Mouse (Mus musculus) CH12.LX (cell line): ENCODE measurements at regions not wholly inside any gene's neighbourhood (a gene's known extent, or its start where the extent isn't known, plus 50 kb on each side); places are given as distances from the start of the nearest gene placed in this dataset.

Source experiments
- DNase-seq: peaks from one replicate; pipeline ENCODE4 v3.0.0-alpha.2; 2013; ENCODE audit errors: extremely low read depth
- H3K27ac ChIP-seq: 2 replicates; pipeline ENCODE4 v1.5.1; 2012; ENCODE audit warnings: low read depth, mild to moderate bottlenecking, control low read depth, moderate library complexity; ENCODE audit not compliant: insufficient read depth
- H3K27me3 ChIP-seq: replicated peaks from 2 replicates; pipeline ENCODE3; 2012; ENCODE audit warnings: inconsistent platforms
- H3K36me3 ChIP-seq, 2 experiments: replicated peaks in 1 of 2; 2 replicates each; pipeline versions ENCODE3 to v1.6.1; 2012; ENCODE audit warnings: inconsistent platforms in 1 of 2, low read length in 1 of 2, mild to moderate bottlenecking in 1 of 2, mixed read lengths in 1 of 2, moderate library complexity in 1 of 2; ENCODE audit not compliant: control insufficient read depth in 1 of 2, insufficient read depth in 1 of 2
- H3K4me1 ChIP-seq, 2 experiments: 2 replicates each; pipeline ENCODE4 v1.6.1; 2012; ENCODE audit warnings: inconsistent platforms in 1 of 2, moderate library complexity in 1 of 2; ENCODE audit not compliant: insufficient read depth in 2 of 2, control insufficient read depth in 1 of 2
- H3K4me2 ChIP-seq: 2 replicates; pipeline ENCODE4 v1.6.1; 2012; ENCODE audit warnings: low read depth, mild to moderate bottlenecking, control low read depth; ENCODE audit not compliant: poor library complexity, insufficient read depth, severe bottlenecking
- H3K4me3 ChIP-seq, 3 experiments: fragments of 150-350 bp in 1 of 3; sonication (generic) in 1 of 3; replicated peaks in 1 of 3; 2 replicates each; pipeline versions ENCODE3 to v1.5.1; 2011 to 2012; ENCODE audit warnings: low read depth in 2 of 3, low read length in 2 of 3, mild to moderate bottlenecking in 2 of 3, moderate library complexity in 2 of 3, control low read depth in 1 of 3, improper control_type of control experiment in 1 of 3, inconsistent platforms in 1 of 3, mixed read lengths in 1 of 3; ENCODE audit not compliant: poor library complexity in 1 of 3
- H3K79me2 ChIP-seq: replicated peaks from 2 replicates; pipeline ENCODE4 v1.6.1; 2012; ENCODE audit warnings: mild to moderate bottlenecking, moderate library complexity; ENCODE audit not compliant: control insufficient read depth, poor library complexity, insufficient read depth, severe bottlenecking; ENCODE audit errors: extremely low read depth
- H3K9ac ChIP-seq: 2 replicates; pipeline ENCODE4 v1.6.1; 2012; ENCODE audit warnings: low read depth, mild to moderate bottlenecking, control low read depth, moderate library complexity; ENCODE audit not compliant: insufficient read depth
- H3K9me3 ChIP-seq: replicated peaks from 2 replicates; pipeline ENCODE3; 2012; ENCODE audit warnings: low read length, inconsistent platforms, mixed read lengths
- CHD1 ChIP-seq: IDR thresholded peaks from 2 replicates; pipeline ENCODE4 v1.6.1; 2012; ENCODE audit warnings: low read depth, low read length, improper control_type of control experiment, inconsistent platforms
- CTCF ChIP-seq, 2 experiments: IDR thresholded peaks in 1 of 2; conservative IDR thresholded peaks in 1 of 2; 2 replicates each; pipeline ENCODE4 v1.5.1; 2011 to 2012; ENCODE audit warnings: low read depth in 2 of 2, low read length in 2 of 2, improper control_type of control experiment in 1 of 2, inconsistent platforms in 1 of 2, mild to moderate bottlenecking in 1 of 2, moderate library complexity in 1 of 2
- ELF1 ChIP-seq: IDR thresholded peaks from 2 replicates; pipeline ENCODE4 v1.6.1; 2014; ENCODE audit warnings: low read depth, mild to moderate bottlenecking, inconsistent platforms, low read length, improper control_type of control experiment
- HCFC1 ChIP-seq: IDR thresholded peaks from 2 replicates; pipeline ENCODE4 v1.6.1; 2012; ENCODE audit warnings: low read depth, mild to moderate bottlenecking, inconsistent platforms, low read length, improper control_type of control experiment
- JUND ChIP-seq: conservative IDR thresholded peaks from 2 replicates; pipeline ENCODE4 v1.6.1; 2011; ENCODE audit warnings: low read depth, low read length, improper control_type of control experiment
- NELFE ChIP-seq: IDR thresholded peaks from 2 replicates; pipeline ENCODE4 v1.6.1; 2011; ENCODE audit warnings: low read depth, low read length, improper control_type of control experiment
- RAD21 ChIP-seq: IDR thresholded peaks from 2 replicates; pipeline ENCODE4 v1.6.1; 2011; ENCODE audit warnings: low read depth, mild to moderate bottlenecking, low read length, improper control_type of control experiment, moderate library complexity
- SMC3 ChIP-seq: IDR thresholded peaks from 2 replicates; pipeline ENCODE4 v1.6.1; 2011; ENCODE audit warnings: low read depth, low read length, improper control_type of control experiment
- TCF12 ChIP-seq: IDR thresholded peaks from 2 replicates; pipeline ENCODE4 v1.6.1; 2014; ENCODE audit warnings: low read depth, mild to moderate bottlenecking, inconsistent platforms, low read length, improper control_type of control experiment
- ZMIZ1 ChIP-seq: IDR thresholded peaks from 2 replicates; pipeline ENCODE4 v1.6.1; 2012; ENCODE audit warnings: low read depth, mild to moderate bottlenecking, inconsistent platforms, low read length, improper control_type of control experiment
- dilution Hi-C: fragments of 300-500 bp; cut with MboI; formaldehyde crosslinking; loops from 2 replicates; pipeline ENCODE4 v1.14.3; 2020; ENCODE audit warnings: low sequenced_read_pairs; ENCODE audit not compliant: extremely low pct_unique_long_range_greater_than_20kb, extremely low pct_ligation_motif_present
- in situ Hi-C: fragments of 300-500 bp; cut with MboI; formaldehyde crosslinking; loops from 3 replicates; pipeline ENCODE4 v1.14.3; 2019; ENCODE audit warnings: low sequenced_read_pairs, low pct_ligation_motif_present, low pct_unique_long_range_greater_than_20kb, mixed read lengths

DNA sequence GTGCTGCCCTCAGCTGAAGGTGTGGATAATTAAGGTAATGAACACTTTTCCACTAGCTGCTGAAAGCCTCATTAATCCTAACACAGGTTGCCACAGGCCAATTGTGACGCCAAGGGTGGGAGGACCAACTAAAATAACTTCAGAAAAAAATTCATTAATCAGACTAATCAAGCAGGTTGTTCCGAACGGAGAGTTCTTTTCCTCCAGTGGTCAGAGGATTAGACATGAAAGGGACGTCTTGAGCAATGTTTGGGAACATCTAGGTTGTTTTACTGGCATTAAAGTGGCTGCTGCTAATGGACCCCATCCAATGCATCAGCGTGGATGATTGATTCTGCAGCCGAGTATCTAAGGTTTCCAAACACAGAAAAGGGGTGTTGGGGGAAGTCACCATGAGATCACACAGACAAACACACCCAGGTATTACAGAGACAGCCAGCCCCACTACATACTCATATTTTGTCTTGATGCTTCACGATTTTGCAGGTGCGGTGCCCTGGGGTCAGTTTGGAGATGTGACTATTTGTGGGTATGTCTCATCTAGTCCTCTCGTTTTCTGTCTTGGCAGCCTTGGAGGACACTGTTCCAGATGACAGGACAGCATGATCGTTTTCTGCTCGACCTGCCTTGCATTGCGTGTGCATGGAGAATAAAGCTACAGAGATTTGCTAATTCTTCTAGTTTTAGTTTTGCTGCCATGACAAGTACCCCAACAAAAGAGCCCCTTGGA lies 164.0 kb downstream of the 4933412E24Rik start:
- Histone ChIP-seq H3K9ac (no peak overlapping the region), H3K9me3 (no peaks in the 10 kb centered on the region), H3K4me2 (no peak overlapping the region), H3K79me2 (no peaks in the 10 kb centered on the region), H3K4me3 (no peak overlapping the region), H3K36me3 (no peaks in the 10 kb centered on the region), H3K27me3 (no peaks in the 10 kb centered on the region), H3K4me1 (no peaks in the 10 kb centered on the region), H3K27ac (no peak overlapping the region)
- DNase-seq: no peak
- TF ChIP-seq JUND: no peak
- no peak for TF ChIP-seq NELFE
- TF ChIP-seq TCF12: no peak
- dilution Hi-C loops: no loop called here
- in situ Hi-C loops: no loop called here

DNA sequence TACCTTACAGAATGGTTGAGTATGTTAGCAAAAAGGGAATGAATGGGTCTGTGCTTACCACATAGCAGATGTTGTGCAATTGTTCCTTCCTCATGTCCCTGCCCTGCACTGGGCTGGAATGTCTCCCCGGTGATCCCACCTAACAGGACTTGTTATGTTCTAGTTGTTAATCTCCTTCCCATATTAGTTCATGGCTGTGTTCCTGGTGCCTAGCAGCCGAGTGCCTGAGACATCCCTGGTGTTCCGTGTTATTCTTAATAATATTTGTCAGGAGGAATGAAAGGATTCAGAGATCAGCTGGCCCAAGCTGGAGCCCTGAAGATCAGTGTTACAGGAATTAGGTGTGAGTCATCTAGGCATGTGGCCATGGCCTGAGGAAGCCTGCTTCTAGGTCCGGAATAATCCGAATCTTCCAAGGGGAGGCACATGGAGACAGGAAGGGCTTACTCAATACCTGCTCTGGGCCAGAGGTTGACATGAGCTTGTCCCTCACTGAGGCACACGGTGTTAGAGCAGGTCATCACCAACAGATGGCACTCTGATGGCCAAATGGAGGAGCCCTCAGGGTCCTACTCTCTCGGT lies 171.2 kb downstream of the 4933412E24Rik start:
- Histone ChIP-seq H3K4me2 (no peak overlapping the region), H3K9me3 (no peaks in the 10 kb centered on the region), H3K9ac (no peak overlapping the region), H3K27me3 (no peaks in the 10 kb centered on the region), H3K4me3 (no peak overlapping the region), H3K36me3 (no peaks in the 10 kb centered on the region), H3K79me2 (no peaks in the 10 kb centered on the region), H3K27ac (no peak overlapping the region), H3K4me1 (no peaks in the 10 kb centered on the region)
- in situ Hi-C loops: no loop called here
- dilution Hi-C loops: no loop called here
- TF ChIP-seq CTCF (conservative IDR thresholded peaks at IDR 0.05 in 1 of 2, IDR thresholded peaks at IDR 0.05 in 1 of 2; ENCODE audit: low read depth in 2 of 2, low read length in 2 of 2): peak in 1 of 2 experiments; percentile 52; a peak in 2 of 4 replicates
- peak; percentile 38 for TF ChIP-seq SMC3
- no peak for TF ChIP-seq HCFC1
- TF ChIP-seq RAD21: peak; percentile 19
- no peak for TF ChIP-seq ZMIZ1
- no peak for DNase-seq

DNA sequence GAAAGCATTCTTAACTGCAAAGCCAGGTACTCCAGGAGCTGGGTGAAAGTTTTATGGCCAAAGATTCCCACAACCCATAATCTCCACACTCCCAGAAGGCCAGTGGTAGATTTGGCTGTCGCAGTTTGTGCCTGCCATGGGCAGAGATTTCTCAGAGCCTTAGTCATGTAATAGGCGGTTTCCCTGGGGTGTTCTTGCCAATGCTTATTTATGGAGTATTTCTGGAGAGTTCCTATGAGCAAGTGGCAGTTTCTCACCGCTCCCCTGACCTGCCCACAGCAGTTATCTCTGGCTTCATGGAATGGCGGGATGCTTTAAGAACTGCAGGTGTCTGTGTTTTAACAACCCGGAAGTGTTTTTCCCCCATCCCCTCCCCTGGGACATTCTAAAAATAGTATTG lies 179.8 kb downstream of the 4933412E24Rik start:
- Histone ChIP-seq H3K4me1 (peaks cover 6 to 33% of the 10 kb centered on the region in 2 experiments; a peak in 2 of 4 replicates), H3K9me3 (no peaks in the 10 kb centered on the region), H3K9ac (no peak overlapping the region), H3K36me3 (no peaks in the 10 kb centered on the region), H3K4me3 (no peak overlapping the region), H3K4me2 (no peak overlapping the region), H3K79me2 (no peaks in the 10 kb centered on the region), H3K27me3 (no peaks in the 10 kb centered on the region), H3K27ac (no peak overlapping the region)
- in situ Hi-C loops (no loop called here), dilution Hi-C loops (no loop called here)
- TF ChIP-seq CHD1 (no peak), ELF1 (0 out of 2 replicates have a peak, but pooled peaks have one; percentile 26)
- DNase-seq: no peak
